Mouse (Mus musculus): ENCODE measurements around the gene Spata45. TPM values are rescaled to one million over a fixed set of nuclear protein-coding genes. Genes with fewer than 3 reads are reported as not detected.

Spata45 gene
- total RNA-seq, 2 experiments from 2014 or later, result not detected

GRCm38 (mm10) chr1:191084951-191085559 is 48.6 kb downstream of the Spata45 start:
- no peak for DNase-seq

DNA sequence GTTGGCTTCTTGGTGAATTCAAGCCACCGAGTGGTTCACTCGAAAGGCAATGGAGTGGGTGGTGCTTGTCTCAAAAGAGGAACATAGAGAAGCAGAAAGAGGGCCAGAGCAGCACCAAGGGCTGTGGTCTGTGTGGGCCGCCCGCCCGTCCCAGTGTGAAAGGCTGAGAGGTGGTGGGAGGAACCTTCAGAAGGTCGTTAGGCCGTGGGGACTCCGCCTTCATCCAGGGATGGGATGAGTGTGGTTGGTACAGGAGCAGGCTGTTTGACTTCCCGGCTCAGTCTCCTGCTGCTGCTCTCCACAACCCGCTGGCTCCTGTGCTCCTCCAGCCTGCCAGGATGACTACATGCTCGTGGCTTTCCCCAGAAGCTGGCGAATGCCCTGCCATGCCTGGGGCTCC is 49.2 kb downstream of the Spata45 start:
- DNase-seq, result no peak

DNA sequence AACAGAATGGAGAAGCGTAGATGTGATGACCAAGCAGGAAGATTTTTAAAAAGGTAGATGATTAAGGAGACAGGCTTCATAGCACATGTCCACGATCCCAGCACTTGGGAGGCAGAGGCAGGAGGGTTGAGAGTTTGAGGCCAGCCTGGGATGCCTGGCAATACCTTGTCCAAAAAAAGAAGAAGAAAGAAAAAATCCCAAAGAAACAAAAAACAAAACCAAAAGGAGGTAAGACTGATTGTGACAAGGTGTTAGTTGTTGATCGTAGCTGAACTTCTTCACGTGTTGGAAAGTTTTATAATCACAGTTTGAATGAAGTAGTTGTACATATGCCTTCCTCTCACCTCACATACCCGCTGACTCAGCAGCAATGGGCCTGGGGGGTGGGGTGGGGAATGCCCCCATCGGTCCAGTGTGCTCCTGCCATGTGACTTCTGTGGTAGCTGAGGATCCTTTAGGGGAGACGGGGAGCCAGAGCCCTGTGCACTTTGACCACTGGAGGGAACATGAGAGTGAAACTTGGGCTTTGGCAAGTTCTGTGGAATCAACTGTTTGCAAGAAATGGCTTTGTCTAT is 50.0 kb downstream of the Spata45 start:
- DNase-seq, result no peak

- DNase-seq, result no peak
These were observed 50.5 kb downstream of the Spata45 start for GRCm38 (mm10) chr1:191086960-191087359.

DNA sequence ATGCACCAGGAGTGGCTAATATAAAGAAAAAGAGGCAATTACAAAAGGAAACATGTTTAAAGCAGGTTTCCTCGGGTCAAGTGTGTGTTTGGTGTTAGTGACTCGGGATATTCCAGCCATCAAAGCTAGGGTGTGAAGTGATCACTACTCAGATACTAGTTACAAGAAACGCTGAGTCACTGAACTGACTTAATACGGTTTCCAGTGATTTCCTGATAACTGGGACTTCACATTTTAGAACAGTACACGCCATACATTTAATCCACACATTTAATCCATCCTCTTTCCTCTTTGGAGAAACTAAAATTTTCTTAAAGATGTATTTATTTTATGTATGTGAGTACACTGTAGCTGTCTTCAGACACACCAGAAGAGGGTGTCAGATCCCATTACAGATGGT is 51.5 kb downstream of the Spata45 start:
- no peak for DNase-seq

GRCm38 (mm10) chr1:191089355-191089754 is 52.9 kb downstream of the Spata45 start:
- DNase-seq, result no peak

DNA sequence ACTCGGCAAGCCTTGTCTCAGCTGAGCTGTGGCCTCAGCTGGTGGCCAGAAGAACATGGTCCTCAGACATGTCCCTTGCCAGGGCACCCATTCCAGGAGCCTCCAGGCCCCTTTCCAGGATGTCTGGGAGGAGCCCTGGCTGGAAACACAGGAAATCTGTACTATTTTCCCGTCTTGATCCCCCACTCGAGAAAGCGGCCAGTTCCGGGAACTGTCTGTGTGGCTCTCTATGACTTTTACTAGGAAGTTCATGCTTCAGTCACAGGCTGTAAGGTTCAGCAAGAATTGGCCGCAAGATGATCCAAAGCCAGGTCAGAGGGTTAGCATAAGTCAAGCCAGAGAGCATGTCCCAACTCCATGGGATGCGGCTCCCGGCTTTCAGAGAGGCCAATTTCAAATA is 55.6 kb downstream of the Spata45 start:
- no peak for DNase-seq

Other genes starting within 250 kb of the Spata45 start
- gene Rps6kc1, start 124.9 kb upstream of the Spata45 start, total RNA-seq (2021), result 10 to 100 TPM; 11.2 to 14.8 TPM
- gene Angel2, start 111.5 kb upstream of the Spata45 start, total RNA-seq (2021), result 10 to 100 TPM; 20.7 to 24.6 TPM
- gene Vash2, start 57.3 kb upstream of the Spata45 start, total RNA-seq (2021), result 1 to 10 TPM in 1 of 2 experiments, under 1 TPM in 1; 0.59 to 1.7 TPM
- 10 to 100 TPM; 16.4 to 22.3 TPM for gene Flvcr1, start 10.5 kb upstream of the Spata45 start, total RNA-seq (2021)
- 10 to 100 TPM; 11.8 to 12.3 TPM for gene Tatdn3, start 26.3 kb downstream of the Spata45 start, total RNA-seq (2021)
- under 1 TPM; 0.26 to 0.56 TPM for gene Nsl1, start 26.4 kb downstream of the Spata45 start, total RNA-seq (2021)
- under 1 TPM in 1 of 2 experiments, not detected in 1; 0.43 TPM for gene Batf3, start 61.2 kb downstream of the Spata45 start, total RNA-seq (2021)
- gene Fam71a, start 128.2 kb downstream of the Spata45 start, total RNA-seq (2021), result not detected
- gene Atf3, start 181.4 kb downstream of the Spata45 start, total RNA-seq (2021), result 10 to 100 TPM in 1 of 2 experiments, 1 to 10 TPM in 1; 7.0 to 12.6 TPM

Data from gastrocnemius, postnatal 25 days (tissue).